31 mouse cellular contexts compared by ENCODE assay signal in genomic region chr6:11791056-11791455, GRCm38 (mm10).
DNase-seq lines count a peak whose midpoint lies in the region; ATAC-seq and TF ChIP-seq lines count a peak whose summit lies in the region.
"Had no signal": no experiment of that assay in that cellular context is flagged by ENCODE, and none has a peak within 500 bp of the region (broad histone marks: within the 10 kb centered on the region; RNA-seq: fewer than 3 reads in every experiment).

No protein-coding gene starts in this region.

- no peaks in the 10 kb centered on the region for H3K27me3 ChIP-seq in lung, embryonic 14.5 days (ENCODE audit: insufficient read depth, low read length)
- H3K27me3 ChIP-seq: embryonic facial prominence, embryonic 12.5 days; heart, embryonic 13.5 days; intestine, embryonic 15.5 days; megakaryocyte, embryonic 14.5 days; neural tube, embryonic 13.5 days had no signal

- DNase-seq in cerebellum, postnatal 10 days, result peak; percentile 10 to 11
- no peak for DNase-seq in cerebellum, adult 18-20 months
- peak; percentile 6 for DNase-seq in kidney, postnatal 10 days
- no peak for DNase-seq in kidney, postnatal 25 days
- DNase-seq in lung, embryonic 14.5 days, result peak; percentile 55
- DNase-seq in lung, adult 2 months, result no peak
- DNase-seq in brain, embryonic 14.5 days (ENCODE audit: low read depth), result peak; percentile 45
- DNase-seq in urinary bladder, postnatal 25 days (ENCODE audit: low spot score), result no peak
- DNase-seq: adrenal gland, postnatal 10 days; cerebellum, adult 11 months; cerebellum, adult 9-11 months; forebrain, postnatal 0 days; heart, postnatal 10 days; kidney, adult 2 months; lung, postnatal 4 days; right cerebral cortex, postnatal 4 days; thymus, adult 18-20 months; thymus, postnatal 25 days had no signal

- 73% methylated on average over 3 of the region's 3 CpGs for WGBS in lung, embryonic 14.5 days
- 65% methylated on average over 3 of the region's 3 CpGs for whole genome bisulfite sequencing in lung, adult 2 months

- no peak overlapping the region for H3K4me3 ChIP-seq in lung, embryonic 14.5 days (ENCODE audit: low read depth, low read length)
- no peak overlapping the region for H3K4me3 ChIP-seq in lung, adult 2 months (replicated peaks; ENCODE audit: extremely low read depth, low read depth, low read length)
- H3K4me3 ChIP-seq: embryonic facial prominence, embryonic 12.5 days; forebrain, embryonic 10.5 days; heart, embryonic 13.5 days; hindbrain, embryonic 10.5 days; intestine, embryonic 15.5 days; layer of hippocampus, adult 2 months; megakaryocyte, embryonic 14.5 days; neural tube, embryonic 13.5 days had no signal

- no peak overlapping the region for H3K9ac ChIP-seq in lung, embryonic 14.5 days
- H3K9ac ChIP-seq: embryonic facial prominence, embryonic 12.5 days; forebrain, postnatal 0 days; heart, embryonic 13.5 days; intestine, embryonic 15.5 days; neural tube, embryonic 13.5 days had no signal

- H3K9me3 ChIP-seq in lung, embryonic 14.5 days (ENCODE audit: low read depth, low read length), result no peaks in the 10 kb centered on the region
- H3K9me3 ChIP-seq: embryonic facial prominence, embryonic 12.5 days; forebrain, embryonic 10.5 days; G1E; heart, embryonic 13.5 days; hindbrain, embryonic 10.5 days; intestine, embryonic 15.5 days; megakaryocyte, embryonic 14.5 days; neural tube, embryonic 13.5 days had no signal

- no peaks in the 10 kb centered on the region for H3K36me3 ChIP-seq in lung, embryonic 14.5 days (ENCODE audit: insufficient read depth)
- H3K36me3 ChIP-seq: embryonic facial prominence, embryonic 12.5 days; forebrain, embryonic 10.5 days; G1E; heart, embryonic 13.5 days; hindbrain, embryonic 10.5 days; intestine, embryonic 15.5 days; neural tube, embryonic 13.5 days had no signal

- no peak overlapping the region for H3K4me2 ChIP-seq in lung, embryonic 14.5 days
- H3K4me2 ChIP-seq: embryonic facial prominence, embryonic 12.5 days; heart, embryonic 13.5 days; intestine, embryonic 15.5 days; neural tube, embryonic 13.5 days had no signal

- no peak overlapping the region for H3K27ac ChIP-seq in lung, embryonic 14.5 days (ENCODE audit: low read depth)
- H3K27ac ChIP-seq: embryonic facial prominence, embryonic 12.5 days; forebrain, embryonic 10.5 days; heart, embryonic 13.5 days; hindbrain, embryonic 10.5 days; intestine, embryonic 15.5 days; layer of hippocampus, adult 2 months; neural tube, embryonic 13.5 days; stomach, postnatal 0 days had no signal

- ATAC-seq in lung, embryonic 14.5 days (ENCODE audit: insufficient read depth), result no peak
- ATAC-seq: forebrain, postnatal 0 days; hindbrain, embryonic 16.5 days; intestine, embryonic 15.5 days; lung, postnatal 0 days; Patski had no signal

- H3K4me1 ChIP-seq in lung, embryonic 14.5 days (ENCODE audit: insufficient read depth), result no peaks in the 10 kb centered on the region
- no peaks in the 10 kb centered on the region for H3K4me1 ChIP-seq in lung, adult 2 months (ENCODE audit: control insufficient read depth, insufficient read depth, low read length)
- H3K4me1 ChIP-seq: embryonic facial prominence, embryonic 12.5 days; forebrain, embryonic 10.5 days; heart, embryonic 13.5 days; hindbrain, embryonic 10.5 days; intestine, embryonic 15.5 days; neural tube, embryonic 13.5 days had no signal

- no peak for TF ChIP-seq CTCF in lung, embryonic 14.5 days (IDR thresholded peaks at IDR 0.05; ENCODE audit: low read depth)
- TF ChIP-seq CTCF in lung, adult 2 months (IDR thresholded peaks at IDR 0.05; ENCODE audit: insufficient read depth, low read length), result no peak
- no peak for TF ChIP-seq CTCF in brain, embryonic 14.5 days (IDR thresholded peaks at IDR 0.05; ENCODE audit: borderline replicate concordance, extremely low read depth, insufficient read depth, insufficient read length)

- no peak for TF ChIP-seq POLR2A in lung, adult 2 months (IDR thresholded peaks at IDR 0.05; ENCODE audit: borderline replicate concordance, extremely low read depth, low read depth, low read length)
- TF ChIP-seq POLR2A in brain, embryonic 14.5 days (IDR thresholded peaks at IDR 0.05; ENCODE audit: borderline replicate concordance, extremely low read depth, insufficient read depth, insufficient read length, poor library complexity, severe bottlenecking), result no peak

Comparison
In these comparisons a context has a peak if more than half of its experiments do, and no peak if none do; other contexts are left out.
1. DNase-seq: peak in cerebellum, postnatal 10 days (2 of 2), kidney, postnatal 10 days (single experiment), lung, embryonic 14.5 days (single experiment) and brain, embryonic 14.5 days (single experiment); none in cerebellum, adult 18-20 months (0 of 2), kidney, postnatal 25 days (0 of 2), lung, adult 2 months (single experiment) and urinary bladder, postnatal 25 days (single experiment).